Mouse (Mus musculus): ENCODE data around the gene Aplf. TPM values are rescaled to one million over a fixed set of nuclear protein-coding genes. Genes with fewer than 3 reads are reported as not detected.

Gene Aplf
- 2.3 and 4.7 TPM in 2 replicates for polyA plus RNA-seq (2012; ENCODE audit: low replicate concordance)

DNA sequence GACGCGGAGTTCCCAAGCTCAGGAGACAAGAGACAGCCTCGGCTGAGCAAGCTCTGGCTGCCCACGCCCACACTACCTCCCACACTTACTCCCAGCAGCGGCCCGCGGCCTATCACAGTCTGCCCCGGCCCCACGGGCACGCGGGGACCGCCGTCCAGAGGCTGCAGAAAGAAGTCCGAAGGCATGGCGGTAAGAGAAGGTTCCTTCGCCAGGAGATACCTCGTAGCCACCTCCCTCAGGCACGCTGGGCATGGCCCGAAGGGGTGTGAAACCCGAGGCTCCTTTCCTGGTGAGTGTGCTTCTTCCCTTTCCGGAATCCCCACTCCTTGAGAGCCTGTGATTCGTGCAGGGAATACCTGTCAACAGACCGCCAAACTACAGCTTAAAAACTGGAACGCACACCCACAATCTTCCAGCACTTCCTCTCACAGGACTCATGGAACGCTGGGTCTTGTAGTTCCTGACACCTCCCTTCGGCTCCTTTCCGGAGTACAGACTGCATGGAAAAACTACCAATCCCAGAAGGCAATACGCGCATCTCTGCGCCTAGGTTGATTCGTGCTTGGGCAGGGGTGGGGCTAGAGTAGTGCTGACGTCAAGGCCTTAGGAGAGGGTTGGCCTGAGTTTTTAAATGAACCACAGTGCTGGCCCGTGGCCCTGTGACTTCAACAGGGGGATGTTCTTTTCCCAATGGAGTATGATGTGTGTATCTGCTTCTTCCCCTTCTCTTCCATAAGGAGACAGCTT lies at the start of gene Aplf:
TSS of gene Aplf (minus strand) at position 423 of the 747 bp plus-strand sequence.

DNA sequence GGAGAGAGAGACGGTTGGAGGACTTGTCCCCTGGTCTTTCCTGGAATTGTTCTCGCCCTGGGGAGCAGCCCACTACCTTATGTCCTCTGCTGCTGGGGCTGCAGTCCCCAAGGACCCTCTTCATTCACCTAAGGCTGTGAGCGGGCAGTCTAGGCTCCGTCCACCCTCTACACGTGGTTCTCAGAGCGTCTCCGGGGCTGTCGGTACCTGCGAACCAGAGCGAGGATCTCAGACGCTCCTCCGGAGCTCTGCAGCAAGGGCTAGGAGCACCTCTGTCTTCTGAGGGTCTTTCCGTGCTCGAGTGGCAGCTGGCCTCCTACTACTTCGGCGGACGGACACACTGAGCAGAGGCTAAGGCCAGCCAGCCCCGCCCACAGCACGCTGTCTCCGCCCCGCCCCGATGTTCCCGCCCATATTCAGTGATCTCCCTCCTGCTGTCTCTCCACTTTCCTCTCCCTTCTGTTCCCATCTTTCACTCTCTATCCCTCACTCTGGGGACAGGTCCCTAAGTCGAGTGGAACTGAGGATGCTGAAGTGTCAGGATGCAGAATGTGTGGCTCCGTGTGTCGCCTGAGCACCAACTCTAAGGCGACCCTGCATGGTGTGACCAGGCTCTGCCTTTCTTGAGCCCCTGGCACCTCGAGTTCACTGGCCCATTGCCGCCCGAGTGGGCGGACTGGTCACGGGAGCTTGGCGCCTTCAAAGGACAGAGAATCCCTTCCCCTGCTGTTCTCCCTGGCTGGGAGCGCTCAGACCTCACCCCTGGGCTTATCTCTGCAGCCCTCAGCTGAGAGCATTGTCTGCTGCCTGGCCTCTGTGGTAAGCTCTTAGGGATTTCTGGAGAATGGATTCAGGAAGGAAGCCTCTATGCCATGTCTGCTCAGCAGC lies 81.4 kb downstream of the Aplf start, which contains the start of gene Prokr1:
TSS of gene Prokr1 (minus strand) at position 350 of the 888 bp plus-strand sequence.

Other genes starting within 250 kb of the Aplf start
- not detected in 2 replicates for gene Bmp10, start 243.2 kb downstream of the Aplf start, polyA plus RNA-seq (2012; ENCODE audit: low replicate concordance)
- gene Arhgap25, start 138.9 kb downstream of the Aplf start, polyA plus RNA-seq (2012; ENCODE audit: low replicate concordance), result 19.2 and 43.2 TPM in 2 replicates
- gene Prokr1, start 81.5 kb downstream of the Aplf start, polyA plus RNA-seq (2012; ENCODE audit: low replicate concordance), result 0.05 and 0.47 TPM in 2 replicates
- 0.16 and 0.86 TPM in 2 replicates for gene Efcc1, start 58.7 kb upstream of the Aplf start, polyA plus RNA-seq (2012; ENCODE audit: low replicate concordance)
- gene Gp9, start 105.9 kb upstream of the Aplf start, polyA plus RNA-seq (2012; ENCODE audit: low replicate concordance), result 5.7 and 14.0 TPM in 2 replicates
- gene Rab43, start 140.0 kb upstream of the Aplf start, polyA plus RNA-seq (2012; ENCODE audit: low replicate concordance), result 49.2 and 155 TPM in 2 replicates
- 2.7 and 24.2 TPM in 2 replicates for gene Gm45140, start 163.6 kb upstream of the Aplf start, polyA plus RNA-seq (2012; ENCODE audit: low replicate concordance)
- gene Isy1, start 166.6 kb upstream of the Aplf start, polyA plus RNA-seq (2012; ENCODE audit: low replicate concordance), result 41.7 and 45.7 TPM in 2 replicates
- gene Cnbp, start 178.9 kb upstream of the Aplf start, polyA plus RNA-seq (2012; ENCODE audit: low replicate concordance), result 54.5 and 74.0 TPM in 2 replicates
- 13.3 and 35.5 TPM in 2 replicates for gene Copg1, start 215.6 kb upstream of the Aplf start, polyA plus RNA-seq (2012; ENCODE audit: low replicate concordance)
- gene Hmces, start 241.7 kb upstream of the Aplf start, polyA plus RNA-seq (2012; ENCODE audit: low replicate concordance), result 18.1 and 31.6 TPM in 2 replicates

Data from hematopoietic multipotent progenitor cell, adult 10-12 weeks (in vitro differentiated cells).